Mouse (Mus musculus) erythroblast, adult 5-6 weeks (primary cell): ENCODE results near the gene Pmel. TPM values are rescaled to one million over a fixed set of nuclear protein-coding genes. Genes with fewer than 3 reads are reported as not detected.
"Not testable (repeated sequence)": the region's sequence is repeated elsewhere in the genome, so short reads cannot be mapped to it uniquely, and the experiment has no call there.

Experiments used
- ATAC-seq: replicated peaks from 2 replicates; pipeline ENCODE4 v1.8.0; 2016; ENCODE audit warnings: moderate number of reproducible peaks, mild to moderate bottlenecking, moderate TSS enrichment, inconsistent platforms; ENCODE audit not compliant: poor library complexity, low FRiP score, severe bottlenecking
- total RNA-seq, 2 experiments: library from RNA; stranded (forward) in 1 of 2; stranded (reverse) in 1 of 2; fragments of 150-400 nt in 1 of 2; fragments of 200-764, 138-1000 nt in 1 of 2; gene quantifications; 2 replicates each; pipeline versions ENCODE4 v1.2.3 to v1.2.4; 2015 to 2017; ENCODE audit warnings: low replicate concordance in 2 of 2

The Pmel gene
- total RNA-seq, 2 experiments from 2014 or later: not detected

GRCm38 (mm10) chr10:128699611-128700010, 4.4 kb upstream of the Pmel start:
- ATAC-seq: no peak

- no peak for ATAC-seq
Measured at GRCm38 (mm10) chr10:128700712-128701111, 3.3 kb upstream of the Pmel start.

GRCm38 (mm10) chr10:128702328-128703007, 1.5 kb upstream of the Pmel start:
- ATAC-seq: no peak

DNA sequence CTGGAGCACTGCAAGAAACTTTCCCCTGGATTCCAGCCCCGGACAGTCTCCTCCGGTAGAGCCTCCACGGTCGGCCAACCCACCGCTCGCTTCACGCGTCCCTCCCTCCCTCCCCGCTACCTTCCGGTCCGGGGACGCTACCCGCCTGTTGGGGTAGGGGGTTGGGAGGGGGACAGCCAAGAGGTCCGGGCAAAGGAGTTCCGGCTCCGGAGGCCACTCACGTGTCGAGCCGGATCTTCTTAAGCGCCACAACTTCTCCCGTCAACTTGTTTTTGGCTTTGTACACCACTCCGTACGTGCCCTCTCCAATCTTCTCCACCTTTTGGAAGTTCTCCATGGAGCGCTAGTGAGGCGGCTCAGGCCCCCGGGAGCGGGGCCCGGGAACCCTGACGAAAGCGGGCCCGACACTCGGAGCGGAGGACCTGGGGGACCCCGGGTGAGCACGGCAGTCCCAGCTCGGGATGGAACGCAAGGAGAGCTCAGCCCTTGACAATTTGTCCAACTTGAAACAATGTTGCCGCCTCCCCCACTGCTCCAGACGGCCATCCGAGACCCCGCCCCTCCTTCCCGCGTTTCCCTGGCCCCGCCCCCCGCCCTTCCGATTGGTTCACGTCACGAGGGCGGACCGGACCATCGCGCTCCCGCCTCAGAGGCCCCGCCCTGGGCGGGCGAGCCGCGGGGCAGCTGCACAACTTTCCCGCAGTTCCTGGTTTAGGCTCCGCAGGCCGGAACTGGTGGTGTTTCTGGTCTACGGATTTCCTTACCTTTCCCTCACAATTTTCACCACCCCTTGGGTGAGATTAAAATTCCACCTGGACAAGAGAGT, 709 bp downstream of the Pmel start, which contains the start of gene Cdk2:
Gene Cdk2 (minus strand): TSS at position 541 of the 826 bp plus-strand sequence.
- ATAC-seq: peak; percentile 90

DNA sequence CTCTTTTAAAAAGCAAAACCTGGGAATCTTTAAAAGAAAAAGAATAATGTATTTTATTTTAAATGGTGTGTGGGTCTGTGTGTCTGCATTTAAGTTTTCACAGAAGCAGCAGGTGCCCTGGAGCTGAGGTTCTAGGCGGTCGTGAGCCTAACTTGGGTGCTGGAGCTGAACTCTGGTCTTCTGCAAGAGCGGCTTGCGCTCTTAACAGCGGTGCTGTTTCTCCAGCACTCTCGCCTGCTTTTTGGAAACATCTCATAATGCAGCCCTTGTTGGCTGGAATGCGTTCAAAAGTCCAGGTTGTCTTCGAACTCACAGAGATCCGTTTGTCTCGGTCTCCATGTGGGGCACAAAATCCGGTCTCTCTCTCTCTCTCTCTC, 1.3 kb downstream of the Pmel start:
- ATAC-seq: peak; percentile 37

- ATAC-seq: not testable (repeated sequence)
Measured at GRCm38 (mm10) chr10:128711318-128711717, 7.3 kb downstream of the Pmel start.

GRCm38 (mm10) chr10:128715559-128716537, 11.9 kb downstream of the Pmel start:
- no peak for ATAC-seq

DNA sequence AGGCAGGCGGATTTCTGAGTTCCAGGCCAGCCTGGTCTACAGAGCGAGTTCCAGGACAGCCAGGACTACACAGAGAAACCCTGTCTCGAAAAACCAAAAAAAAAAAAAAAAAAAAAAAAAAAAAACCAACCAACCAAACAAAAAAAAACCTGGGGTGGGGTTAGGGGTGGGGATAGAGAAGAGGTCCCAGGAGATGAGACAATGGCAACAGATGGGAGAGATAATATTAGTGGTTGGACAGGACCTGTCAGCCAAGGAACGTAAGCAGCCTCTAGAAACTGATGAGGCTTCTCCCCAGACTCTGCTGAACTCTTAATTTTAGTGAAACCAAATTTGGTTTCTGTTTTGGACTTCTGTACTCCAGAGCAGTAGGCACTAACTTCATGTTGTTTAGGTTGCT, 21.5 kb downstream of the Pmel start:
- ATAC-seq: not testable (repeated sequence)

DNA sequence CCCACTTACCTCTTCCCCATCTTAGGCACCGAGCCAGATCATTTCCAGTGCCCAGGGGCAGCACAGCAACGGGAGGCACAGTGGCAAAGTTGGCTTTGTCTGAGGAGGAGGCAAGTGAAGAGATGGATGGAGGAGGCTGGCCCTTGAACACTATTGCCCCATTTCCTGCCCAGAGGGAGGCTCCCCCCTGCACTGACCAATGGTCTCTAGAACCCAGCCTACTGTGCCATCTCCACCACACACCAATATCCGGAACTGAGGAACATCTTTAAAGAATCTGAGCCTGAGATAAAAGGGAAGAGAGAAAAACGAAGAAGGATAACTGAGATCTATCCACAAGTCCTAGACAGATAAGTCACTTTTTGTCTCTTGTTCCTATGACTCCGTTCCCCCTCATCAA, 24.1 kb downstream of the Pmel start:
- ATAC-seq: no peak

- peak; percentile 73 for ATAC-seq
Measured at GRCm38 (mm10) chr10:128731002-128731433, 27.0 kb downstream of the Pmel start.

DNA sequence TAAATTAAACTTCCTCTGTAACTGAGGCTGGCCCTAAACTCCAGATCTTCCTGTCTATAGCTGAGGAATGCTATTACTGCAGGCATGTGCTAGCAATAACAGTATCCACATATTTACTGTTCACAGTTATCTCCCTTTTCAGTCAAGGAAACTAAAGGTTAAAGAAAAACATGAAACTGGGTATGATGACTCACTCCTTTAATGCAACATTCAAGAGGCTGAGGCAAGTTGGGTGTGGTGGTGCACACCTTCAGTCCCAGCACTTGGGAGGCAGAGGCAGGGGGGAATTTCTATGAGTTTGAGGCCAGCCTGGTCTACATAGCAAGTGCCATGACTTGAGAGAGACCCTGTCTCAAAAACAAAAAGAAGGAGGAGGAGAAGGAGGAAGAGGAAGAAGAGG, 28.0 kb downstream of the Pmel start:
- ATAC-seq: no peak

GRCm38 (mm10) chr10:128737435-128737834, 33.4 kb downstream of the Pmel start:
- no peak for ATAC-seq

DNA sequence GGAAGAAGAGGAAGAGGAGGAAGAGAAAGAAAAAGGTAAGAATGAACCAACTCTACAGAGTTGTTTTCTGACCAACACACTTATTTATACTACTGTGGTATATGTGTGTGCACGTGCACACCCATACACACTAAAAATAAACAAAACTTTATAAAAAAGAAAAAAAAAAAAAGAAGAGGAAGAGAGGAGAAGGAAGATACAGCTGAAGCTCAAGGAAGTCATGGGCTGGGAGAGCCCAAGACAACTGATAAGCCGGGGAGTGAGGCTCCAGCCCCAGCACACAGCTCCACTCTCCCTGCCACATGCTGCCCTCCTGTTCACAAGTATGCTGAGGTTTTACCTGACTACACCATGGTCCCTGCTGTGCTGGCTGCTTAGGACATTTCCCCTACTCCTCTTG, 36.3 kb downstream of the Pmel start:
- ATAC-seq: no peak

DNA sequence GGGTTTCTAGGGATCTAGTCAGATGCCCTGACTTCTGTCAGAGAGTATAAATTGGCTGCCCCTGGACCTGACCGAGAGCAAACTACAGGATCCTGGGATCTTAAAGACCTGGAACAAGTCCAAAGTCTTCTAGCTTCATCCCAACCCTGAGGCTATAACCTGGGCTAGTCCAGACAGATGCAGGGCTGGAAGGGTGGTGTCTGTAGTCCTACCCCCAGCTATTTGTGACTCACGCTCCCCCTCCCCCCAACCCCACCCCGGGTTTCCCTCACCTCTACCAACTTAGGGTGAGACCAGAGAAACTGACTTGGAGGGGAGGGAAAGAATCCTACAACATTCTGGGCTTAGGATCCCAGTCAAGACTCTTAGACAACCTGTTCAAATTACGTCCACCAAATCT, 38.6 kb downstream of the Pmel start:
- no peak for ATAC-seq

GRCm38 (mm10) chr10:128743235-128743634, 39.2 kb downstream of the Pmel start:
- no peak for ATAC-seq

GRCm38 (mm10) chr10:128743791-128744191, 39.8 kb downstream of the Pmel start:
- ATAC-seq: no peak

GRCm38 (mm10) chr10:128744211-128744610, 40.2 kb downstream of the Pmel start:
- ATAC-seq: no peak

DNA sequence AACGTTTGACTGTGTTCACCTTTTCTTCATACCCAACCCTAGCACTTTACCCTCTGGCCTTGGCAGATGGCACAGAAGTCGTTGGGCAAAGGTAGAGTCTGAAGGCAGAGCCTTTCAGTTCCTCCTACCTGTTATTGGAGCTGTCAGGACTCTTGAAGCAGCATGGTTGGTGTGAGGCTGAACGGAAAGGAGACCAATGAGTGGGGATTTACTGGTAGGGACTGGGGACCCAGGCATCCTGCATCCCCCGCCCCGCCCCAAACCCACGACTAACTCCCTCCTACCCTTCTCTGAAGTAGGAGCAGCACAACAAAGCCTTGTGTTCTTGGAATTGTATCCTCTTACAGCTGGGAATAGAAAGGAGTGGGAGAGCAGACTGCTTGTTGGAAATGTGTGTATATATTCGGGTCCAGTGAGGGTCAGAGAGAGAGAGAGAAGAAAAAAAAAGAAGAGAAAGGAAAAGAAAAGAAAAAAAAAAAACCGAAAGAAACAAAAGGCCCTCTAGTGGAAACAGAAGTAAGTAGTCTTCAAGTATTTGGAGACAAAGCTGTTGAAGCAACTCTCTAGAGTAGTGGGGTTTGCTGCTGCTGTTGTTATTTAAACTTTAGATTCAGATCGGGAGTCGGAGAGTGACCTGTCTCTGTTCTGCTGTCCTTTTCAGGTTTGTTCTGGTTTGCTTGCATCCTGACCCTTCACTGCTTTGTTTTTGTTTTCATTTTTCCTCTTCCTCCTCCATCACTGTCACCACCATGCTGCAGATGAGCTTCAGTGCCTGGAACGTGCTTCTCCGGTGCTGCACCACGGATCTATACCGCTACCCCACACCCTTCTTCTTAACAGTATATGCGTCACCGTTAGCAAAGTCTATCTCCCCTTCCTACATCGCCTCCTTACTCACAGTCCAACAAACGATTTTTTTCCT, 40.9 kb downstream of the Pmel start, which contains the start of gene Dgka:
Gene Dgka (minus strand): TSS at position 176 of the 922 bp plus-strand sequence.
- ATAC-seq: no peak
